Mouse (Mus musculus) liver, embryonic 13.5 days (tissue): ENCODE measurements around the gene Cacna1b. TPM values are rescaled to one million over a fixed set of nuclear protein-coding genes. Genes with fewer than 3 reads are reported as not detected.

Source experiments
- ATAC-seq: fragments of 200-750 bp; cut with Nextera tagmentation; 2 replicates; pipeline ENCODE4 v1.8.0; 2017; ENCODE audit warnings: low read depth, mild to moderate bottlenecking, moderate number of reproducible peaks, moderate library complexity
- DNase-seq: peaks from one replicate; pipeline ENCODE4 v3.0.0; 2022
- H3K27ac ChIP-seq: fragments of 300-500 bp; sonication (generic); 2 replicates; pipeline ENCODE4 v1.5.1; 2015; ENCODE audit warnings: moderate library complexity, mild to moderate bottlenecking, inconsistent platforms
- H3K27me3 ChIP-seq: fragments of 300-500 bp; sonication (generic); 2 replicates; pipeline ENCODE4 v1.6.1; 2015; ENCODE audit warnings: mild to moderate bottlenecking, inconsistent platforms
- H3K36me3 ChIP-seq: fragments of 300-500 bp; sonication (generic); 2 replicates; pipeline ENCODE4 v1.6.1; 2015; ENCODE audit warnings: mild to moderate bottlenecking, inconsistent platforms
- H3K4me1 ChIP-seq: fragments of 300-500 bp; sonication (generic); replicated peaks from 2 replicates; pipeline ENCODE4 v1.6.1; 2015; ENCODE audit warnings: inconsistent platforms
- H3K4me2 ChIP-seq: fragments of 300-500 bp; sonication (generic); 2 replicates; pipeline ENCODE4 v1.6.1; 2015; ENCODE audit warnings: inconsistent platforms, mild to moderate bottlenecking, moderate library complexity
- H3K4me3 ChIP-seq: fragments of 300-500 bp; sonication (generic); replicated peaks from 2 replicates; pipeline ENCODE4 v1.5.1; 2015; ENCODE audit warnings: mild to moderate bottlenecking, inconsistent platforms
- H3K9ac ChIP-seq: fragments of 300-500 bp; sonication (generic); 2 replicates; pipeline ENCODE4 v1.6.1; 2015; ENCODE audit warnings: mild to moderate bottlenecking, inconsistent platforms
- H3K9me3 ChIP-seq: fragments of 300-500 bp; sonication (generic); replicated peaks from 2 replicates; pipeline ENCODE4 v1.6.1; 2016; ENCODE audit warnings: inconsistent platforms
- WGBS: fragments of 180-500 bp; shearing (Covaris S2); methylation state at CpG from one replicate; pipeline ENCODE4 v1.1.7; 2015; ENCODE audit not compliant: insufficient replicate concordance; 5-methylcytosine and 5-hydroxymethylcytosine counted together
- polyA plus RNA-seq: library from polyadenylated mRNA; unstranded; fragments of >200 nt; fragmentation: Nextera tagmentation; extraction: Ambion mirVana; gene quantifications from 2 replicates; pipeline ENCODE4 v1.2.1, GENCODE M21; 2015

Gene Cacna1b
- polyA plus RNA-seq, 1 experiment from 2014 or later, result 0.03 TPM

GRCm38 (mm10) chr2:24680176-24680575 lies 82.8 kb downstream of the Cacna1b start:
- no peak overlapping the region for H3K4me2 ChIP-seq
- H3K9me3 ChIP-seq, result no peaks in the 10 kb centered on the region
- H3K27me3 ChIP-seq, result 0 out of 2 replicates have a peak, but pooled peaks cover 14% of the 10 kb centered on the region
- no peak overlapping the region for H3K9ac ChIP-seq
- no peak for ATAC-seq
- WGBS, result 64% methylated on average over 2 of the region's 2 CpGs
- no peak overlapping the region for H3K27ac ChIP-seq
- DNase-seq, result no peak
- no peaks in the 10 kb centered on the region for H3K36me3 ChIP-seq
- H3K4me3 ChIP-seq, result no peak overlapping the region
- H3K4me1 ChIP-seq, result no peaks in the 10 kb centered on the region

GRCm38 (mm10) chr2:24679012-24679651 lies 83.8 kb downstream of the Cacna1b start:
- no peak overlapping the region for H3K4me3 ChIP-seq
- no peaks in the 10 kb centered on the region for H3K4me1 ChIP-seq
- 31% methylated on average over 50 of the region's 50 CpGs for WGBS
- no peaks in the 10 kb centered on the region for H3K36me3 ChIP-seq
- H3K9me3 ChIP-seq, result no peaks in the 10 kb centered on the region
- H3K27ac ChIP-seq, result no peak overlapping the region
- H3K9ac ChIP-seq, result no peak overlapping the region
- 0 out of 2 replicates have a peak, but pooled peaks cover 14% of the 10 kb centered on the region for H3K27me3 ChIP-seq
- peak overlapping the region; percentile 37 for H3K4me2 ChIP-seq
- DNase-seq (no peak), ATAC-seq (no peak)

GRCm38 (mm10) chr2:24678538-24678937 lies 84.4 kb downstream of the Cacna1b start:
- 0 out of 2 replicates have a peak, but pooled peaks cover 14% of the 10 kb centered on the region for H3K27me3 ChIP-seq
- no peaks in the 10 kb centered on the region for H3K4me1 ChIP-seq
- no peak for DNase-seq
- no peak overlapping the region for H3K9ac ChIP-seq
- no peak for ATAC-seq
- H3K9me3 ChIP-seq, result no peaks in the 10 kb centered on the region
- no peak overlapping the region for H3K27ac ChIP-seq
- H3K4me3 ChIP-seq, result no peak overlapping the region
- H3K4me2 ChIP-seq, result no peak overlapping the region
- no peaks in the 10 kb centered on the region for H3K36me3 ChIP-seq
- WGBS, result 46% methylated on average over 5 of the region's 5 CpGs

GRCm38 (mm10) chr2:24678110-24678509 lies 84.8 kb downstream of the Cacna1b start:
- no peak for DNase-seq
- no peak for ATAC-seq
- 59% methylated on average over 4 of the region's 4 CpGs for WGBS

GRCm38 (mm10) chr2:24677629-24678028 lies 85.3 kb downstream of the Cacna1b start:
- Histone ChIP-seq H3K4me1 (no peaks in the 10 kb centered on the region), H3K4me3 (no peak overlapping the region), H3K27me3 (0 out of 2 replicates have a peak, but pooled peaks cover 14% of the 10 kb centered on the region), H3K9me3 (no peaks in the 10 kb centered on the region), H3K36me3 (no peaks in the 10 kb centered on the region), H3K27ac (no peak overlapping the region), H3K4me2 (no peak overlapping the region), H3K9ac (no peak overlapping the region)
- DNase-seq, result no peak
- no peak for ATAC-seq
- WGBS, result 65% methylated on average over 3 of the region's 3 CpGs

More at GRCm38 (mm10) chr2:24678110-24678509, 84.8 kb downstream of the Cacna1b start:
- Histone ChIP-seq H3K4me2 (no peak overlapping the region), H3K27me3 (0 out of 2 replicates have a peak, but pooled peaks cover 14% of the 10 kb centered on the region), H3K4me3 (no peak overlapping the region), H3K9me3 (no peaks in the 10 kb centered on the region), H3K4me1 (no peaks in the 10 kb centered on the region), H3K36me3 (no peaks in the 10 kb centered on the region), H3K9ac (no peak overlapping the region), H3K27ac (no peak overlapping the region)

GRCm38 (mm10) chr2:24674432-24675006 lies 88.4 kb downstream of the Cacna1b start:
- ATAC-seq, result no peak
- H3K27ac ChIP-seq, result no peak overlapping the region

GRCm38 (mm10) chr2:24668598-24668997 lies 94.4 kb downstream of the Cacna1b start:
- no peak overlapping the region for H3K27ac ChIP-seq
- no peaks in the 10 kb centered on the region for H3K9me3 ChIP-seq
- no peak overlapping the region for H3K4me2 ChIP-seq
- DNase-seq (no peak), ATAC-seq (no peak)
- no peaks in the 10 kb centered on the region for H3K4me1 ChIP-seq
- H3K4me3 ChIP-seq, result no peak overlapping the region
- WGBS, result 73% methylated on average over 5 of the region's 5 CpGs
- H3K27me3 ChIP-seq, result no peaks in the 10 kb centered on the region
- no peak overlapping the region for H3K9ac ChIP-seq
- no peaks in the 10 kb centered on the region for H3K36me3 ChIP-seq

More at GRCm38 (mm10) chr2:24674432-24675006, 88.4 kb downstream of the Cacna1b start:
- 52% methylated on average over 6 of the region's 6 CpGs for WGBS
- no peak for DNase-seq
- Histone ChIP-seq H3K4me2 (no peak overlapping the region), H3K9me3 (no peaks in the 10 kb centered on the region), H3K36me3 (no peaks in the 10 kb centered on the region), H3K9ac (no peak overlapping the region), H3K4me1 (no peaks in the 10 kb centered on the region), H3K27me3 (0 out of 2 replicates have a peak, but pooled peaks cover 9% of the 10 kb centered on the region), H3K4me3 (no peak overlapping the region)

- ATAC-seq (no peak), DNase-seq (no peak)
- Histone ChIP-seq H3K4me3 (no peak overlapping the region), H3K27me3 (no peaks in the 10 kb centered on the region), H3K4me1 (no peaks in the 10 kb centered on the region), H3K36me3 (no peaks in the 10 kb centered on the region), H3K9me3 (no peaks in the 10 kb centered on the region), H3K4me2 (no peak overlapping the region), H3K9ac (no peak overlapping the region), H3K27ac (no peak overlapping the region)
- WGBS, result 31% methylated on average over 9 of the region's 9 CpGs
Measured at GRCm38 (mm10) chr2:24664678-24665257, 98.2 kb downstream of the Cacna1b start.

- Histone ChIP-seq H3K4me3 (no peak overlapping the region), H3K27me3 (no peaks in the 10 kb centered on the region), H3K9me3 (no peaks in the 10 kb centered on the region), H3K4me2 (no peak overlapping the region), H3K4me1 (no peaks in the 10 kb centered on the region), H3K36me3 (no peaks in the 10 kb centered on the region), H3K9ac (no peak overlapping the region), H3K27ac (no peak overlapping the region)
- ATAC-seq, result no peak
- DNase-seq, result no peak
- WGBS, result 61% methylated on average over 6 of the region's 6 CpGs
Measured at GRCm38 (mm10) chr2:24659150-24659775, 103.7 kb downstream of the Cacna1b start.

- H3K36me3 ChIP-seq, result no peaks in the 10 kb centered on the region
- no peak overlapping the region for H3K9ac ChIP-seq
- no peak overlapping the region for H3K4me3 ChIP-seq
- no peak for ATAC-seq
- no peak overlapping the region for H3K27ac ChIP-seq
- H3K27me3 ChIP-seq, result no peaks in the 10 kb centered on the region
- WGBS, result 61% methylated on average over 6 of the region's 6 CpGs
- no peak overlapping the region for H3K4me2 ChIP-seq
- H3K4me1 ChIP-seq, result no peaks in the 10 kb centered on the region
- H3K9me3 ChIP-seq, result no peaks in the 10 kb centered on the region
- DNase-seq, result no peak
Measured at GRCm38 (mm10) chr2:24648503-24648902, 114.4 kb downstream of the Cacna1b start.

- H3K4me1 ChIP-seq, result no peaks in the 10 kb centered on the region
- H3K9me3 ChIP-seq, result no peaks in the 10 kb centered on the region
- H3K36me3 ChIP-seq, result no peaks in the 10 kb centered on the region
- WGBS, result 67% methylated on average over 5 of the region's 5 CpGs
- H3K27ac ChIP-seq, result no peak overlapping the region
- ATAC-seq (no peak), DNase-seq (no peak)
- H3K27me3 ChIP-seq, result no peaks in the 10 kb centered on the region
- H3K4me2 ChIP-seq, result no peak overlapping the region
- H3K9ac ChIP-seq, result no peak overlapping the region
- H3K4me3 ChIP-seq, result no peak overlapping the region
Measured at GRCm38 (mm10) chr2:24646452-24647146, 116.4 kb downstream of the Cacna1b start.
